Mouse (Mus musculus) ovary, adult 18-20 months (tissue): ENCODE data around the gene Rbm11.

ENCODE experiments used
- DNase-seq: peaks from one replicate; pipeline ENCODE4 v3.0.0; 2022; ENCODE audit warnings: low spot score, mixed read lengths

Gene Rbm11

DNA sequence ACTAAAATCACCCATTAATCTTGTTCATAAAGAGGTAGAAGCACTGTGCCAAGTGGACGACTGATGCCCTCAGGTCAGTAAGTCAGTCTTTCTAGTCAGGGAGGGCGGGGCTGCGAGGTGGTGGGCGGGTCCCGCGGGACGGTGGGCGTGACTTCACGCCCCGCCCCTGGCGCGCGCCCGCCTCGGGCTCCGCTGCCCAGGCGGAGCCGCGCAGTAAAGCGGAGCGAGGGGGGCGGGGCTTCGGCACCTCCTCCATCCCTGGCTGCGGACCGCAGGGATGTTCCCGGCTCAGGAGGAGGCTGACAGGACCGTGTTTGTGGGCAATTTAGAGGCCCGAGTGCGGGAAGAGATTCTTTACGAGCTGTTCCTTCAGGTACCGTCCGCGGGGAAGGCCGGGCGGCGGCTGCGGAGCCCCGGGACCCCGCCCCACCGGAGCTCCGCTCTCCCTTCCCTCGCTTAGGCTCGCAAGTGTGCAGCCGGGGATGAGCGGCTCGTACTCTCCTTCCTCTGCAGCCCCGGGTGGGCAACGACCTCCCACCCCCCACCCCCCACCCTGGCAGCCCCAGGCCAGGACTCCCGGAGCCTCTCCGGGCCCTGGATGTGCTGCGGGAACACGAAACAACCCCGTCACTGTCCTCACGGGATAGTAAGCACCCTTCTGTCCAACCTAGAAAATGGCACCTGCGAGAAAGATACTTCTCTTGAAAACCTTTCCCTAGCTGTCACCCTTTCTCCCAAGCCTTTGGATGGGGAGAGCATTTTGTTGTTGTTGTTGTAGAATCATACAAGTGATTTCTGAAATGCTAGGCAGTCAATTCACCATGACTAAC is at the start of gene Rbm11:
Rbm11 (plus strand) TSS at position 174 of the 830 bp plus-strand sequence.
- peak; percentile 64 for DNase-seq

DNA sequence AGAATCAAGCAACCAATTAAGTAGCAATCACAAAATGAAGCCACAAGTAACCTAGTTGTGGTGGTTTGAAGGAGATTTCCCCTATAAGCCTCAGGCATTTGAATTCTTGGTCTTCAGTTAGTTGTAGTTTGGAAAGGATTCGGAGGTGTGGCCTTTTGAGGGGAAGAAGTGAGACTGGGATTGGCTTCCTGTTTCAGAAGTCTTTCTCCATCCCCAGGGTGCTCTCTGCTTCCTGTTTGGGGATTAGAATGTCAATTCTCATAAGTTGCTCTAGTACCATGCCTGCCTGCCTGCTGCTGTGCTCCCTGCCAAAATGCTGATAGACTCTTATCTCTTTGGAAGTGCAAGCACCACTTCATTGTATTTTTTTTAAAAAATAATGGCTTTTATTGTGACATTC is 47.3 kb upstream of the Rbm11 start:
- no peak for DNase-seq

GRCm38 (mm10) chr16:75562910-75563309 is 29.7 kb upstream of the Rbm11 start:
- DNase-seq = no peak

GRCm38 (mm10) chr16:75582279-75582678 is 10.4 kb upstream of the Rbm11 start:
- DNase-seq = no peak

- no peak for DNase-seq
Measured at GRCm38 (mm10) chr16:75585961-75586360, 6.7 kb upstream of the Rbm11 start, which contains the start of gene Lipi. Gene Lipi, minus strand, starts transcription at chr16:75586061.

DNA sequence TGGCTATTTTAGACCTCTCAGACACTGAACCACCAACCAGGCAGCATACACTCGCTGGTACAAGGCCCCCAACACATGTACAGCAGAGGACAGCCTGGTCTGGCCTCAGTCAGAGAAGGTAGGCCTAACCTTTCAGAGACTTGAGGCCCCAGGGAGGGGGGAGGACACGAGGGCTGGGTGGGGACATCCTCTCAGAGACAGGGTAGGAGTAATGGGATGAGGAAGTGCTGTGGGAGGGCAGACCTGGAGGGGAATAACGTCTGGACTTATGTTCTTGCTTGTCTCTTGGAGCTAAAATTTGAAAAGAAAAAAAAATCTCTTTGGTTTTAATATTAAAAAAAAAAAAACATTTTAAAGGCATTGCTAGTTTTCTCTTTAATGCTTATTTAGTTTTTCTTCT is 6.2 kb upstream of the Rbm11 start:
- no peak for DNase-seq

GRCm38 (mm10) chr16:75593501-75594183 is 998 bp downstream of the Rbm11 start:
- DNase-seq = no peak

- no peak for DNase-seq
Measured at GRCm38 (mm10) chr16:75606415-75606814, 13.8 kb downstream of the Rbm11 start.

GRCm38 (mm10) chr16:75612561-75612960 is 19.9 kb downstream of the Rbm11 start:
- DNase-seq = no peak

DNA sequence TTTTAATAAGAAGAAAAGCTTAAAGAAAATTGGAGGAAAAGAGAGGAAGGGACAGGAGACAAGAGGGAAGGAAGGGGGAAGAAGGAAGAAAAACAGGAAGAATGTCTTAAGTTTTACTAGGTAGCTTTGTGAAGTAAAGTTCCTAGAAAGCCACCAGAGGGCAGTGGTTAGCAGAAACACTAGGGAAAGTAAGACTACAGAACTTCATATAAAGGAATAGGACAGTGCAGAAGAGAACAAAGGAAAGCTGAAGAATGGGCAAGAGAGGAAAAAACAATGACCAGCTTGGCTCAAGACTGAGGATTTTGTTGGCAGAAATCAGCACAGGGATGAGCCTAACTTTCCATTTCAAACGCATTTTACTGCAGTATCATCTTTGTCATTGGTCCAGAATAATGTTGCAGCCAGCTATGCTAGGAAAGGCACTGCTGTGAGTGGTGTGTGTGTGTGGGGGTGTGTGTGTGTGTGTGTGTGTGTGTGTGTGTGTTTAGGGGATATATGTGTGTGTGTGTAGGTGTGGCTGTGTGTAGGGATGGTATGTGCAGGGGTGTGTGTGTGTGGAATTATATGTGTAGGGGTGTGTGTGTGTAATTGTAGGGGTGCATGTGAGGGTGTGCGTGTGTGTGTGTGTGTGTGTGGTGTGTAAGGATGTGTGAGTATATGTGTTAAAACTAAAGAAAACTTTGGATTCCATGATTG is 25.2 kb downstream of the Rbm11 start:
- DNase-seq = no peak

DNA sequence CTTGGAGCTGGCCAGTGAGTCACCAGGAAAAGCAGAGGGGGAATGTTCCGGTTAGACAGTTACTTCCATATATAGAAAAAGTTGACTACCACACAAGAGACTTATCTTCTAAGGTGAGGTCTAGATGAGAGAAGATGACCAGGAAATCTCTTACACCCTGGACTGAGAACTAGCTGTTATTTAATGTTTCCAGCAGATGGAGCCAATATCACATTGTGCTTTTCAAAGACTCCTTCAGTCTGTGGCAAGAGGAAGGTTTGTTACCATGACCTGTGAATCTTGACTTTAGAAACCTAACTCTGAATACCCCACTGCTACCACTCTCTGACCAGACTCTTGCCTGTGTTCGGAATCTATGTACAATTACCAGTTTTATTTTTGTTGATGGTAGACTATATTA is 35.2 kb downstream of the Rbm11 start:
- no peak for DNase-seq
